Mouse (Mus musculus): ENCODE measurements around the gene C5ar1.

- TF ChIP-seq GATA1 (IDR thresholded peaks at IDR 0.05; ENCODE audit: low read length) (no peak), TAL1 (IDR thresholded peaks at IDR 0.05; ENCODE audit: low read length) (no peak)
Observed at GRCm38 (mm10) chr7:16308555-16309317, 49.4 kb upstream of the C5ar1 start.

All from erythroblast, embryonic 14.5 days (primary cell).